Mouse (Mus musculus): ENCODE results near the gene Taok3. TPM values are rescaled to one million over a fixed set of nuclear protein-coding genes. Genes with fewer than 3 reads are reported as not detected.
A peak's percentile ranks its signal among the peaks of the same experiment; 100 is the strongest.

Gene Taok3
- total RNA-seq, 2 experiments from 2014 or later, result 13.7 to 14.7 TPM

GRCm38 (mm10) chr5:117138295-117138988, 18.5 kb downstream of the Taok3 start:
- peak in 1 of 2 experiments; percentile 33 for DNase-seq (ENCODE audit: low spot score in 2 of 2)

GRCm38 (mm10) chr5:117139822-117140221, 19.9 kb downstream of the Taok3 start:
- DNase-seq (ENCODE audit: low spot score in 2 of 2), result no peak

- no peak for DNase-seq (ENCODE audit: low spot score in 2 of 2)
These were observed 20.4 kb downstream of the Taok3 start for GRCm38 (mm10) chr5:117140374-117140773.

GRCm38 (mm10) chr5:117143721-117144135, 23.8 kb downstream of the Taok3 start:
- DNase-seq (ENCODE audit: low spot score in 2 of 2), result no peak

GRCm38 (mm10) chr5:117146165-117146564, 26.2 kb downstream of the Taok3 start:
- no peak for DNase-seq (ENCODE audit: low spot score in 2 of 2)

GRCm38 (mm10) chr5:117147187-117148095, 27.5 kb downstream of the Taok3 start:
- no peak for DNase-seq (ENCODE audit: low spot score in 2 of 2)

GRCm38 (mm10) chr5:117149054-117149942, 29.4 kb downstream of the Taok3 start:
- DNase-seq (ENCODE audit: low spot score in 2 of 2), result no peak

- no peak for DNase-seq (ENCODE audit: low spot score in 2 of 2)
These were observed 30.1 kb downstream of the Taok3 start for GRCm38 (mm10) chr5:117150068-117150467.

GRCm38 (mm10) chr5:117152944-117153343, 33.0 kb downstream of the Taok3 start:
- DNase-seq (ENCODE audit: low spot score in 2 of 2), result no peak

GRCm38 (mm10) chr5:117153527-117154091, 33.7 kb downstream of the Taok3 start:
- DNase-seq (ENCODE audit: low spot score in 2 of 2), result peak in 1 of 2 experiments; percentile 55

- no peak for DNase-seq (ENCODE audit: low spot score in 2 of 2)
These were observed 38.5 kb downstream of the Taok3 start for GRCm38 (mm10) chr5:117158335-117159018.

- no peak for DNase-seq (ENCODE audit: low spot score in 2 of 2)
These were observed 39.4 kb downstream of the Taok3 start for GRCm38 (mm10) chr5:117159326-117159725.

GRCm38 (mm10) chr5:117159805-117160291, 39.9 kb downstream of the Taok3 start:
- no peak for DNase-seq (ENCODE audit: low spot score in 2 of 2)

- no peak for DNase-seq (ENCODE audit: low spot score in 2 of 2)
These were observed 40.6 kb downstream of the Taok3 start for GRCm38 (mm10) chr5:117160499-117160898.

GRCm38 (mm10) chr5:117163790-117164189, 43.9 kb downstream of the Taok3 start:
- no peak for DNase-seq (ENCODE audit: low spot score in 2 of 2)

GRCm38 (mm10) chr5:117164516-117164915, 44.6 kb downstream of the Taok3 start:
- no peak for DNase-seq (ENCODE audit: low spot score in 2 of 2)

GRCm38 (mm10) chr5:117164923-117165322, 45.0 kb downstream of the Taok3 start:
- no peak for DNase-seq (ENCODE audit: low spot score in 2 of 2)

GRCm38 (mm10) chr5:117165946-117166345, 46.0 kb downstream of the Taok3 start:
- DNase-seq (ENCODE audit: low spot score in 2 of 2), result no peak

GRCm38 (mm10) chr5:117166811-117167365, 47.0 kb downstream of the Taok3 start:
- DNase-seq (ENCODE audit: low spot score in 2 of 2), result no peak

Data from gastrocnemius, postnatal 4 days (tissue).